In genomic region chr11:105182461-105182855, GRCm38 (mm10) we compare ENCODE assay signal across 8 mouse cellular contexts. TPM values are rescaled to one million over a fixed set of nuclear protein-coding genes. Genes with fewer than 3 reads are reported as not detected.
DNase-seq lines count a peak whose midpoint lies in the region; ATAC-seq and TF ChIP-seq lines count a peak whose summit lies in the region.

No protein-coding gene starts in this region.

- peak overlapping the region; percentile 98 for H3K9ac ChIP-seq in heart, embryonic 15.5 days
- H3K9ac ChIP-seq in ES-Bruce4 (ENCODE audit: low read depth, poor library complexity, severe bottlenecking) = peak overlapping the region; percentile 100
- peak overlapping the region; percentile 98 for H3K9ac ChIP-seq in forebrain, embryonic 12.5 days
- peak overlapping the region; percentile 99 for H3K9ac ChIP-seq in liver, embryonic 15.5 days

- peak overlapping the region; percentile 99 for H3K4me3 ChIP-seq in heart, embryonic 15.5 days
- H3K4me3 ChIP-seq in ES-Bruce4 (ENCODE audit: low read depth, low read length) = peak overlapping the region; percentile 93
- peak overlapping the region; percentile 96 for H3K4me3 ChIP-seq in forebrain, embryonic 12.5 days (replicated peaks)
- H3K4me3 ChIP-seq in liver, embryonic 15.5 days (replicated peaks) = peak overlapping the region; percentile 97

- peaks cover 18% of the 10 kb centered on the region for H3K36me3 ChIP-seq in heart, embryonic 15.5 days
- H3K36me3 ChIP-seq in ES-Bruce4 (ENCODE audit: control insufficient read depth, insufficient read depth, low read length, poor library complexity, severe bottlenecking) = peaks cover 19% of the 10 kb centered on the region
- H3K36me3 ChIP-seq in forebrain, embryonic 12.5 days (replicated peaks) = peaks cover 24% of the 10 kb centered on the region
- H3K36me3 ChIP-seq in liver, embryonic 15.5 days (replicated peaks) = peaks cover 30% of the 10 kb centered on the region

- H3K4me1 ChIP-seq in heart, embryonic 15.5 days (replicated peaks) = peaks cover 25% of the 10 kb centered on the region
- no peaks in the 10 kb centered on the region for H3K4me1 ChIP-seq in ES-Bruce4 (ENCODE audit: control insufficient read depth, insufficient read depth, low read length)
- peaks cover 19% of the 10 kb centered on the region for H3K4me1 ChIP-seq in forebrain, embryonic 12.5 days
- peaks cover 50% of the 10 kb centered on the region for H3K4me1 ChIP-seq in liver, embryonic 15.5 days (replicated peaks)

- no peak for TF ChIP-seq CTCF in ES-Bruce4 (IDR thresholded peaks at IDR 0.05; ENCODE audit: low read depth, low read length)

- peak overlapping the region; percentile 95 for H3K27ac ChIP-seq in heart, embryonic 15.5 days
- H3K27ac ChIP-seq in ES-Bruce4 (ENCODE audit: insufficient read depth, low read length) = peak overlapping the region; percentile 82
- H3K27ac ChIP-seq in forebrain, embryonic 12.5 days = peak overlapping the region; percentile 95
- H3K27ac ChIP-seq in liver, embryonic 15.5 days (replicated peaks) = peak overlapping the region; percentile 95

- 5% methylated on average over 4 of the region's 4 CpGs for WGBS in heart, embryonic 15.5 days
- 9% methylated on average over 4 of the region's 4 CpGs for WGBS in forebrain, embryonic 12.5 days
- WGBS in liver, embryonic 15.5 days (ENCODE audit: insufficient replicate concordance) = 4% methylated on average over 4 of the region's 4 CpGs

- no peak for TF ChIP-seq POLR2A in ES-Bruce4 (IDR thresholded peaks at IDR 0.05; ENCODE audit: insufficient read depth, low read length)

- no peak for ATAC-seq in heart, embryonic 15.5 days (replicated peaks; ENCODE audit: insufficient number of reproducible peaks, insufficient read depth, low FRiP score, low read depth)
- no peak for ATAC-seq in forebrain, embryonic 12.5 days (ENCODE audit: low FRiP score)
- no peak for ATAC-seq in liver, embryonic 15.5 days (ENCODE audit: insufficient read depth)
- no peak for ATAC-seq in frontal cortex, adult (ENCODE audit: low TSS enrichment)

- no peaks in the 10 kb centered on the region for H3K9me3 ChIP-seq in heart, embryonic 15.5 days (replicated peaks)
- H3K9me3 ChIP-seq in ES-Bruce4 (replicated peaks; ENCODE audit: control insufficient read depth, insufficient read depth, low read length, poor library complexity, severe bottlenecking) = no peaks in the 10 kb centered on the region
- no peaks in the 10 kb centered on the region for H3K9me3 ChIP-seq in forebrain, embryonic 12.5 days
- H3K9me3 ChIP-seq in liver, embryonic 15.5 days (replicated peaks) = no peaks in the 10 kb centered on the region

- H3K27me3 ChIP-seq in heart, embryonic 15.5 days = no peaks in the 10 kb centered on the region
- H3K27me3 ChIP-seq in ES-Bruce4 (ENCODE audit: control insufficient read depth, insufficient read depth, low read length, poor library complexity, severe bottlenecking) = no peaks in the 10 kb centered on the region
- no peaks in the 10 kb centered on the region for H3K27me3 ChIP-seq in forebrain, embryonic 12.5 days
- no peaks in the 10 kb centered on the region for H3K27me3 ChIP-seq in liver, embryonic 15.5 days

- intact Hi-C loops in heart, postnatal 10 days (cut with DNase I) = no loop called here

- no peak for TF ChIP-seq EP300 in ES-Bruce4 (IDR thresholded peaks at IDR 0.05; ENCODE audit: insufficient read depth, low read depth, low read length)

- peak overlapping the region; percentile 72 for H3K4me2 ChIP-seq in heart, embryonic 15.5 days
- peak overlapping the region; percentile 79 for H3K4me2 ChIP-seq in forebrain, embryonic 12.5 days
- H3K4me2 ChIP-seq in liver, embryonic 15.5 days = peak overlapping the region; percentile 87

- no peak for DNase-seq in heart, postnatal 10 days
- DNase-seq in ovary, postnatal 14 days (ENCODE audit: low spot score) = no peak
- DNase-seq in adrenal gland, postnatal 25 days = no peak

RNA-seq across cellular contexts. Expression of gene Tlk2, which starts 3.9 kb away (rescaled TPM):
- polyA plus RNA-seq in heart, embryonic 15.5 days (2015; fragmentation: Nextera tagmentation; extraction: Ambion mirVana) = 10.5 and 12.4 TPM in 2 replicates
- total RNA-seq in heart, postnatal 10 days (2021) = 10 to 100 TPM; 47.9 to 50.7 TPM
- polyA plus RNA-seq in ES-Bruce4 (2011; ENCODE audit: insufficient read depth, insufficient read length, low read depth, missing spikeins) = 130 and 140 TPM in 2 replicates
- polyA plus RNA-seq in forebrain, embryonic 12.5 days (2016; fragmentation: Nextera tagmentation; extraction: Ambion mirVana) = 26.4 and 26.6 TPM in 2 replicates
- 7.0 and 7.3 TPM in 2 replicates for polyA plus RNA-seq in liver, embryonic 15.5 days (2015; fragmentation: Nextera tagmentation; extraction: Ambion mirVana)
- 52.7 and 54.9 TPM in 2 replicates for total RNA-seq in adrenal gland, postnatal 25 days (2021)

RNA-seq across cellular contexts. Expression of gene Gm10842, which starts 35.8 kb away (rescaled TPM):
- polyA plus RNA-seq in heart, embryonic 15.5 days (2015; fragmentation: Nextera tagmentation; extraction: Ambion mirVana) = not detected in 2 replicates
- not detected for total RNA-seq in heart, postnatal 10 days (2021)
- polyA plus RNA-seq in ES-Bruce4 (2011; ENCODE audit: insufficient read depth, insufficient read length, low read depth, missing spikeins) = not detected in 2 replicates
- not detected in 2 replicates for polyA plus RNA-seq in forebrain, embryonic 12.5 days (2016; fragmentation: Nextera tagmentation; extraction: Ambion mirVana)
- not detected in 2 replicates for polyA plus RNA-seq in liver, embryonic 15.5 days (2015; fragmentation: Nextera tagmentation; extraction: Ambion mirVana)
- not detected in 2 replicates for total RNA-seq in adrenal gland, postnatal 25 days (2021)

RNA-seq across cellular contexts. Expression of gene Mettl2, which starts 56.2 kb away (rescaled TPM):
- 21.8 and 25.6 TPM in 2 replicates for polyA plus RNA-seq in heart, embryonic 15.5 days (2015; fragmentation: Nextera tagmentation; extraction: Ambion mirVana)
- 10 to 100 TPM; 13.6 to 14.3 TPM for total RNA-seq in heart, postnatal 10 days (2021)
- 43.1 and 49.3 TPM in 2 replicates for polyA plus RNA-seq in ES-Bruce4 (2011; ENCODE audit: insufficient read depth, insufficient read length, low read depth, missing spikeins)
- 39.8 and 40.3 TPM in 2 replicates for polyA plus RNA-seq in forebrain, embryonic 12.5 days (2016; fragmentation: Nextera tagmentation; extraction: Ambion mirVana)
- 15.1 and 15.6 TPM in 2 replicates for polyA plus RNA-seq in liver, embryonic 15.5 days (2015; fragmentation: Nextera tagmentation; extraction: Ambion mirVana)
- total RNA-seq in adrenal gland, postnatal 25 days (2021) = 22.6 and 23.8 TPM in 2 replicates
